Mouse (Mus musculus): ENCODE data around the gene Plvap. TPM values are rescaled to one million over a fixed set of nuclear protein-coding genes. Genes with fewer than 3 reads are reported as not detected.

The Plvap gene
- polyA plus RNA-seq, 1 experiment, result 2.4 TPM

DNA sequence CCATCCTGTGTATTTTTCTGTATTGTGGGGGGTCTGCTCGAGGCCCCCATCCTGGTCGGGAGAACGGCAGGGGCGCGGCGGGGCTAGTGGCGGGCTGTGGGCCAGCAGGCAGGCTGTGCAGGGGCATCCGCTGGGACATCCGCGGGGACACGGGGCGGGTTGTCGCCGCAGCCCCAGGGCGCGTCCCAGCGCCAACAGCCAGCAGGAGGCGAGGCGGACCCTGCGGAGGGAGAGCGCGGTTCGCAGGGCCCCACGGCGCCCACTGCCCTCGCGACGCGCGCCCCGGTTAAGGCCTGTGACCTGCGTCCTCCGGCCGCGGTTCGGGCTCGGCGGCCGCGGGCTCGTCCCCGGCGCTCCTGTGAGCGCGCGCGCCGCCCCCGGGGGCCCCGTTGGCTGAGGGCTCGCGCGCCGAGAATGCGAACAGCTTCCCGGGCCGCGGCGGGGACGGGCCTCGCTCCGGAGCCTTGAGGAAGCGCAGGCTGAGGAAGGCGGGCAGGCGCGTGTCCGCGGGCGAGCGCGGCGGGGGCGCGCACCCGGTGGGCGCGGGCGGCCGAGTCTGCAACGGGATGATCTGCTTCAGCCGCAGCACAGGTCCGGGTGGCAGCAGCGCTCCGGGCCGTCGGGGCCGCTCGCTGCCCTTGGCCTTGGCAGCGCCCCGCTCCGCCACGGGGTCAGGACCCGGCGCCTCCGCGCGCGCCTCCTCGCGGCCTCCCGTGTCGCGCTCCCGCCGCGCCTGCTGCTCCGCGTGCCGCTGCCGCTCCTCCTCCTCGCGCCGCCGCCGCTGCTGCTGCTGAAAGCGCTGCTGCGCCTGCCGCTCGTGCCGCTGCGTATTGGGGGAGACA is 35.2 kb downstream of the Plvap start:
- no peak for TF ChIP-seq GATA1 (IDR thresholded peaks at IDR 0.05; ENCODE audit: low read length)

GRCm38 (mm10) chr8:71475702-71476075 is 35.9 kb downstream of the Plvap start:
- TF ChIP-seq GATA1 (IDR thresholded peaks at IDR 0.05; ENCODE audit: low read length), result no peak

DNA sequence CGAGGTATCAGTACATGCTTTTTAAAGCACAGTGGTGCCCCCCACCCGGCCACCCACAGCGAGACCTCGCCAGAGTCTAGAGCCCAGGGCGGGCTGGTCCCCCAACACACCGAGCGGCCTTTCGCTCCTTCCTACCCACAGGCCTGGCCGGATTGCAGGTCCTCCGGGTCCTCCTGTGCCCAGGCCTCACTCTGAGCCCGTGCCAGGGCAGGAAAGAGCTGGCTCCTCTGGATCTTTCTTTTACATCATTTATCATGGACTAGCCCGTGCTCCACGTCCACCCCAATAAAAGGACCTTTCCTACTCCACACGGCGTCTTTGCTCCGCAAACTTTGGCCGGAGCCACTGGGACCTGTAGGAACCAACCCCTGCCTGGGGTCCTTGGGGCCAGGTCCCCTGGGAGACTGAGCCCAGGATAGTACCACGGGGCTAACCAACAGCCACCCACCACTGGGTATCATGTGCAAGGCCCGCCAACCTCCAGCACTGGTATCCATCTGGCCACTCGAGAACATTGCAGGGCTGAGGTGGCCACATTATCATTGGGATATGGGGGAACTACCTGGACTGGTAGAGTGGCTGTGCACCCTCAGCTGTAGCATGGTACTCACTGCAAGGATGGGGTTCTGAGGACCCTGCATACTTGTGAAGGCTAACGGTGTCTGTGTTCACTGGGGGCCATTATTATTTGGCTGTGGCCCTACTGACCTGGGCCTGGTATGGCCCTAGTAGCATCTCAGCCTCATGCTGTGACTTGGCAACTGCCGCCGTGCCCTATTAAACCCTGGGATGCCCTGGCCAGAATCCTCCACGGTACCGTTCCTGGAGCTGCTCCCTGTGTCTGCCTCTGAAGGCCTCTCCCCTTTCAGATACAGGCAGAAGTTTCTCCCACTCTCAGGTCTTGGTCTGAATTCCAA is 36.5 kb downstream of the Plvap start:
- TF ChIP-seq GATA1 (IDR thresholded peaks at IDR 0.05; ENCODE audit: low read length), result no peak

- TF ChIP-seq GATA1 (IDR thresholded peaks at IDR 0.05; ENCODE audit: low read length), result no peak
Measured at GRCm38 (mm10) chr8:71474344-71474743, 37.2 kb downstream of the Plvap start.

DNA sequence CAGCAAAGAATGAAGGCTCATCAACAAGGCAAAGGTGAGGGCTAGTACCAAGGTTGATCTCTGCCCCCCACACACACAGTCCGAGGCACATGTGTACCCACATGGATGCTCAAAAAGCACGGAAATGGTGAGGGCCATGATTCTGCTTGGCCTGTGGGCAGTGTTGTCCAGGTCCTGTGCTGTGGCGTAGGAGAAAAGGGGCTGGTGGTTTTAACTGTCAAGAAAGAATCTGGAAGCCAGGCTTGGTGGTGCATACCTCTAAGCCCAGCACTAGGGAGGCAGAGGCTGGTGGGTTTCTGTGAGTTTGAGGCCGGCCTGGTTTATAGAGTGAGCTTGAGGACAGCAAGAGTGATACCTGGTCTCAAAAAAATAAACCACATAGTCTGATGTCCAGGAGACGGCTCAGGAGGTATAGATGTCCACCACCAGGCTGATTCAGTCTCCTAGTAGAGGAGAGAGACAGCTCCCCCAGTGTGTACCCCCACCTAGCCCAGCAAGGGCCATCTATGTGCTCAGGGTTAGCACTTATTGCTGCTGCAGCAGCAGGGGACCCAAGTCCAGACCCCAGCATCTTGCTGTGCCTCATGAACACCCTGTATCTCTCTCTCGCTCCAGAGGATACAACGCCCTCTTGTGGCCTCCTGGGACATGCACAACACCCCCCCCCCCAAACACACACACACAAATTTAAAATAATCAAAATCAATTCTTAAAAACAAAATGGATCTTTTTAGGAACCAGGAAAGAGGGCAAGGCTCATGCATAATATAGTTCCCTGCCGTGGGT is 38.8 kb downstream of the Plvap start:
- no peak for TF ChIP-seq GATA1 (IDR thresholded peaks at IDR 0.05; ENCODE audit: low read length)

- TF ChIP-seq GATA1 (IDR thresholded peaks at IDR 0.05; ENCODE audit: low read length), result no peak
Measured at GRCm38 (mm10) chr8:71471861-71472260, 39.7 kb downstream of the Plvap start.

- TF ChIP-seq GATA1 (IDR thresholded peaks at IDR 0.05; ENCODE audit: low read length), result no peak
Measured at GRCm38 (mm10) chr8:71470913-71471255, 40.7 kb downstream of the Plvap start.

GRCm38 (mm10) chr8:71470146-71470912 is 41.2 kb downstream of the Plvap start:
- TF ChIP-seq GATA1 (IDR thresholded peaks at IDR 0.05; ENCODE audit: low read length), result no peak

DNA sequence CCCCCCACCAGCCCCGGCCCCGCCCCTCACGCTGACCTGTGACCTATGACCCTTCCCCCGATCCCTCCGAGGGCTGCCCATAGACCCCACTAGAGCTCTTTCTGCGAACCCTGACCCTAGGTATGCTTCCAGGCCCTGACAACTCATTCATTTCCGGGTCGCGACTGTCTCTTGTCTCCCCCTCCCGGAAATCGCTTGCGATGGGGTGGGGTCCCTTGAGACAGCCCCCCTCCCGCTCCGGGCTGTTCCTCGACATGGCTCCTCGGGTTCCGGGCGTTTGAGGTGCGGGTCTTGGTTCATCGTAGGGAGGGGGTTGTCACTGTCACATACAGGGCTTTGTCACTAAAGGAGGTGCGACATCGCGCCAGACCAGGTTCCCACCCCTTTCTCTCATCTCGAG is 42.1 kb downstream of the Plvap start:
- TF ChIP-seq GATA1 (IDR thresholded peaks at IDR 0.05; ENCODE audit: low read length), result no peak

- no peak for TF ChIP-seq GATA1 (IDR thresholded peaks at IDR 0.05; ENCODE audit: low read length)
Measured at GRCm38 (mm10) chr8:71468916-71469315, 42.6 kb downstream of the Plvap start, which contains the start of gene Dda1. Dda1 (plus strand) TSS chr8:71469199.

DNA sequence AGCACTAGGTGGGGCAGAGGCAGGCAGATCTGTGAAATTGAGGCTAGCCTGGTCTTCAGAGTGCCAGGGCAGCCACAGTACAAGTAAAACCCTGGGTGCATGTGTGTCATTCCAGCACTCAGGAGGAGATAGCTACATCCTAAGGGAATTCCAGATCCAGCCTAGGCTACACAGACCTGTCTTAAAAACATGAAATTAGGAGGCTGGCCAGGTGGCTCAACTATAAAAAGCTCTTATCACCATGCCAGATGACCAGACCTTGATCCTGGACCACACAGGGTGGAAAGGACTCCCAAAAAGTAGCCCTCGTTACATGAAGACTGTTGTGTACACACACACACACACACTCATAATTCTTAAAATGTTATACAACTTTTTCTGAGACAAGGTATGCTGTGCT is 43.6 kb downstream of the Plvap start:
- no peak for TF ChIP-seq GATA1 (IDR thresholded peaks at IDR 0.05; ENCODE audit: low read length)

- no peak for TF ChIP-seq GATA1 (IDR thresholded peaks at IDR 0.05; ENCODE audit: low read length)
Measured at GRCm38 (mm10) chr8:71467201-71467600, 44.4 kb downstream of the Plvap start.

GRCm38 (mm10) chr8:71466198-71466597 is 45.4 kb downstream of the Plvap start:
- TF ChIP-seq GATA1 (IDR thresholded peaks at IDR 0.05; ENCODE audit: low read length), result no peak

DNA sequence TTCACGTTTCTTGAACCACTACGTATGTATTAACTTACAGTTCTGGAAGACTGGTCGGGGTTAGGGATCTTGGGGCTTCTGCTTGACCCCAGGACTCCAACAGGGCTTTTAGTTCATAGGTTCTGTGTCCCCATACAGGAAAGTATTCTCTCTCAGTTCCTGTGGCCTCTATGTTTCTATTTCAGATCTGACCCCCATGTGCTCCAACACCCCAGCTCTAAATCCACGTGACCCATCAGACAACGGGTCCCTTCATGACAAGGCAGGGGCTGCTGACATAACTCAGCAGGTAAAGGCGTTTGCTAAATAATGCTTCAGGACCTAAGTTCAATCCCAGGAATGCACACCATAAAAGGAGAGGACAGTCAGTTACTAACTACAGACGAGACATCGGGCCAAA is 45.8 kb downstream of the Plvap start:
- TF ChIP-seq GATA1 (IDR thresholded peaks at IDR 0.05; ENCODE audit: low read length), result no peak
